In genomic region chr1:38873911-38874310, GRCm38 (mm10) we compare ENCODE assay signal across 15 mouse cellular contexts. TPM values are rescaled to one million over a fixed set of nuclear protein-coding genes. Genes with fewer than 3 reads are reported as not detected.
"Had no signal": no experiment of that assay in that cellular context is flagged by ENCODE, and none has a peak within 500 bp of the region (broad histone marks: within the 10 kb centered on the region; RNA-seq: fewer than 3 reads in every experiment).

No protein-coding gene starts in this region.

- H3K4me3 ChIP-seq: limb, embryonic 13.5 days; megakaryocyte, embryonic 14.5 days; neural tube, embryonic 13.5 days had no signal

- H3K4me1 ChIP-seq: limb, embryonic 13.5 days; megakaryocyte, embryonic 14.5 days; neural tube, embryonic 13.5 days had no signal

- H3K27me3 ChIP-seq: limb, embryonic 13.5 days; neural tube, embryonic 13.5 days had no signal

- ATAC-seq: midbrain, embryonic 16.5 days had no signal

- H3K9ac ChIP-seq: limb, embryonic 13.5 days; lung, embryonic 14.5 days; neural tube, embryonic 13.5 days had no signal

- DNase-seq: kidney, postnatal 10 days; kidney, postnatal 4 days; left cerebral cortex, postnatal 4 days; lung, embryonic 14.5 days; lung, postnatal 10 days; right cerebral cortex, adult 18-20 months; right cerebral cortex, postnatal 25 days; thymus, postnatal 4 days had no signal

- H3K27ac ChIP-seq: limb, embryonic 13.5 days; macrophage; neural tube, embryonic 13.5 days had no signal

- H3K9me3 ChIP-seq: limb, embryonic 13.5 days; megakaryocyte, embryonic 14.5 days; neural tube, embryonic 13.5 days had no signal

- H3K4me2 ChIP-seq: limb, embryonic 13.5 days; liver, embryonic 11.5 days; lung, embryonic 14.5 days; midbrain, embryonic 11.5 days; neural tube, embryonic 13.5 days had no signal

RNA-seq across cellular contexts. Expression of gene Lonrf2, which starts 37.4 kb away (rescaled TPM):
- polyA plus RNA-seq: macrophage had no signal
